Mouse (Mus musculus) gastrocnemius, adult 8-10 months (tissue): ENCODE measurements around the gene Ctla4. TPM values are rescaled to one million over a fixed set of nuclear protein-coding genes. Genes with fewer than 3 reads are reported as not detected.

Source experiments
- DNase-seq, 2 experiments: peaks; one replicate each; pipeline ENCODE4 v3.0.0; 2022; ENCODE audit warnings: low spot score in 2 of 2
- total RNA-seq, 4 experiments: library from RNA; stranded (reverse); gene quantifications; 2 replicates each; pipeline ENCODE4 v1.2.4; 2022

Ctla4 gene
- not detected for total RNA-seq

- no peak for DNase-seq
Observed at GRCm38 (mm10) chr1:60886981-60887380, at the start of gene Ctla4. Gene Ctla4, plus strand, starts transcription at chr1:60887000.

DNA sequence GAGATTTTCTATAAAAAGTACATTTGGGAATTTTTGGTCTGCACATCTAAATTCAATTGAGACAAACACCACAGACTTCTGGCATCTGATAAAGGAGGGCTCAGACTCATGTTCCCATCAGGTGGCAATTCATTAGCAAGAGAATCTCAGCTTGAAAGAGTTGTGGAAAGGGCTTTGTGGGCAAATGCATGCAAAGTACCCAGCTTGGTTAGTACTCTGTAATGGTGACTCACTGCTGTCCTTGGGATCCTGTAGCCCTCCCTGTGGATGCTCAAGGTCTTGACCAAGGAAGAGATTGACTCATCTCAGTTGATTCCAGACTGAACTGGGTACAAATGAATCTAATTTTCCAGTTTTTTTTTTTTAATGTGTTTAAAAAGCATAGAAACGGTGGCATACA is 47.6 kb upstream of the Ctla4 start:
- no peak for DNase-seq

DNA sequence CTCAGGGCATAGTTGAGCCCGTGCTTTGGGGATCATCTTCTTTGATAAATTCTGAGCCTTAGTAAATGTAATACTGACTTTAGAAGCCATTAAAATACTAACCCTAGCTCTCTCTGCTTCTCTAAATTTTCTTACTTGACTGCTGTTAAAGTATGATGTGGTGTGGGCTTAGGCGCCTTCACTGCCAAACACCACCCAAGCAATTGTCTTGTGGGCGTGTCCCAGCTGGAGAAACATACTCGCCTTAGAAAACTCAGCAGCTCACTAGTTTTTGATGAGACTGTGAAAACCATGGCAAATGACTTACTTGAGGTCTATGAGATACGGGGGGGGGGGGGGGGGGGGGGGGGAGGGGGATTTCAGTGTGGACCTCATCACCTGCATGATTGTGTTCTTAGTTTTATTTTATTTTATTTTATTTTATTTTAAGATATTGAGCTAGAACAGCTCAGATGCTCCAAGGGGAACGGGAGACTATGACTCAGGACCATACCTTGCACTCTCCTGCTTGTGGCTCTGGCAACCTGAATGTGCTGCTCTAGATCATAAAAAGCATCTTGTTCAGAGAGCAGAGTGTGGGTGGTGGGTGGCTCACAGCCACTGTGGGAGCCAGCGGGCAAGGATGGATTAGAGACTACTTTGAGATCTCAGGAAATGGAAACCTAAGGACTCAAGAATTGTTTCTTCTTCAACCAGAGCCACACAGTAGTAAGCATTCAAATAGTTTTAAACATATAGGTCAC is 41.3 kb upstream of the Ctla4 start:
- no peak for DNase-seq

DNA sequence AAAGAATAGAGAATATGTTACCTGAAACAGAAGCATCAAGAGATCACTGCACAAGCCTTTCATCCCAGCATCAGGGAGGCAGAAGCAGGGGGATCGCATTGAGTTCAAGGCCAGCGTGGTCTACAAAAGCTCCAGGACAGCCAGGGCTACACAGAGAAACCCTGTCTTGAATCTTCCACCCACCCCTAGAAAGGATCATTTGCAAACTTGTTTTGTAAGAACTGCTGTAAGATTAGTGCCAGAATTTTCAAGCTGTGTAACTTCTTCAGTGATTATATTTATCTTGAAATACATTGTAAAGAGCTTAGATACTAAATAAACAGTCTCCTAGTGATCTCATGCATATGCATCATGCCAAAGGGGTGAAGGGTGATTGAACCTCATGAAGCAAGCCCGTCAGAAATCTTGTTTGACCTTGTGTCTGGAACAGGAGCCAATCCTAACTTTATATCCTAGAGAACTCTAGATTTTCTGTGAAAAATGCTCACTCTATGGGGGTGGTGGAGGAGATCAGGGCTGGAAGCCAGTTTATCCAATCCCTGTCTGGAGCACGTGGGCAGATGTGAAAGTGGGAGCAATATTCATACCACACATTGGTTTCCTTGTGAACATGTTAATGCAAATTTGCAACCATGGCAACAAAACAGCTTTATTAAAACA is 40.1 kb upstream of the Ctla4 start:
- no peak for DNase-seq

DNA sequence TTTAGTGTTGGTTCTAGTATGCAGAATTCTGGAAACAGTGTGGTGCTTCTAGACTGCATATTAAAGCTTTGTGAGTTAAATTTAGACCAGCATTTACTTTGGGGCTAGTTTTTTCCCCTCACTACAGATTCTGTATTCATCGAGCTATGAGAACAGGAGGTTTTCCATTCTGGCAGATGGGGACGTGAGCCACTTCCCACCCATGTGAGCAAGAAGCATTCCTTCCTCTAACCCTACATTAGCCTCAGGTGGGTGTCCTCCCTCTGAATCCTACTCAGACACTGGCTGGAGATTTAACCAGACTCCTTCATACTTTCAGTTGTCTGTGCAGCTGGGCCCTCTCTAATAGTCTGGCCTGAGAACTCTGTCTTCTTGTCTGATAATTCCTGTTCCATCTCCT is 37.7 kb upstream of the Ctla4 start:
- DNase-seq, result no peak

- no peak for DNase-seq
Observed at GRCm38 (mm10) chr1:60849816-60850215, 37.0 kb upstream of the Ctla4 start.

DNA sequence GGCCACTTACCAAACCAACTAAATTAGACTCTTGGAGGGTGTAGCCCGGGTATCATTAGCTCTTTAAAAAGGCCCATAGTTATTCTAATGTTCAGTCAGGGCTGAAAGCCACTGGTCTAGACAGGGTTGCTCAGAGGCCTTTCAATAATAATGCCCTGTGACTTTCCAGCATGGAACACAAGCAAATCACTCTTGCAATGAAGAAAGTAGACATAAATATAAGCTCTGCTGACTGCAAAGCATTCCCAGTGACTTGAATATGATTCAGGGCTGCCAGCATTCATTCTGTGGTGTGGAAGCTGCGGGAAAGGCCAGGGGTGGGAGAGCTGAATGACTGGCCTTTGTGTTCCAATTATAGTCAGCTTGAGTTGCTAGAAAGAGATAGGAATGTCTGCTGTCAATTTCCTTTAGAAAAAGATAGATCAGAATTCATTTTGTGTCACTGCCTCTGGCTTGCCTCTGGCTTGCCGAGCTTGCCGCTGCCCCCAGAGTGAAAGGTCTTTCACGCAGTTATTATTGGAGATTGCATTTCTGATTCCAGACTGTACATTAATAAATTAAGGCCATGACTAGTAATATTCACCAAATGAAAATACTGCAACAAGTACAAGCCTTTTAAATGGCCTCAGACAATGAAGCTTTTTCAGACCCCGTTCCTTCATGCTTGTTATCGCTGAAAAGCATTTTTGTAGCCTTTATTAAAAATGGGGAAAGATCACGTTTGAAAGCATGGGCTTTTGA is 35.6 kb upstream of the Ctla4 start:
- no peak for DNase-seq

GRCm38 (mm10) chr1:60852075-60852769 is 34.6 kb upstream of the Ctla4 start:
- no peak for DNase-seq

GRCm38 (mm10) chr1:60852770-60853147 is 34.0 kb upstream of the Ctla4 start:
- no peak for DNase-seq

DNA sequence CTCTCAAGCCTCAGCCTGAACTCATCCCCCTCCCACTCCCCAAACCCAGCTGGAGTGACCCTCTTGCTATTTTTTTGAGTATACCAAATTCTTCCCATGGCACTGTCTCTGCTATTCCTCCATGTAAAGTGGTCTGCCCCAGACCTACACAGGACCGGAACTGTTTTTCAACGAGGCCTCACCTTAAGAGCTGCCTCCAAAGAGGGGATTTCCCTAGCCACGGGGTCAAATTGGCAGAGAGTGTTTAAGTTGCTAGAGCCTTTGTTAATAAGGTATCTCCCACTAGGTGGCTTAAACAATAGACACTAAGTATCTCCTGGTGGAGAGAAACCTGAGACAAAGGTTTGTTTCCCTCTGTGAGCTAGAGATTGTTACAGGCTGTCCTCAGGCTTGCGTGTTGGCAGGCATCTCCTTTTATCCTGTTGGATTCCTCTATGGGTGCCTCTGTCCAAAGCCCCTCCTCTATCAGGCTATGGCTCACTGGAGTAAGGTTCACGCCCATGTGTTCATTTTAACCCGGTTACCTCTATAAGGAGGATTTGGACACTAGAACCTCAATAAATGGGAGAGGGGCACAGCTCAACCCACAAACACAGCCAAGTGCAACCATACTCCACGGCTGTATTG is 33.4 kb upstream of the Ctla4 start:
- DNase-seq, result no peak

GRCm38 (mm10) chr1:60853991-60854390 is 32.8 kb upstream of the Ctla4 start:
- DNase-seq, result no peak

GRCm38 (mm10) chr1:60857351-60858220 is 29.2 kb upstream of the Ctla4 start:
- no peak for DNase-seq

DNA sequence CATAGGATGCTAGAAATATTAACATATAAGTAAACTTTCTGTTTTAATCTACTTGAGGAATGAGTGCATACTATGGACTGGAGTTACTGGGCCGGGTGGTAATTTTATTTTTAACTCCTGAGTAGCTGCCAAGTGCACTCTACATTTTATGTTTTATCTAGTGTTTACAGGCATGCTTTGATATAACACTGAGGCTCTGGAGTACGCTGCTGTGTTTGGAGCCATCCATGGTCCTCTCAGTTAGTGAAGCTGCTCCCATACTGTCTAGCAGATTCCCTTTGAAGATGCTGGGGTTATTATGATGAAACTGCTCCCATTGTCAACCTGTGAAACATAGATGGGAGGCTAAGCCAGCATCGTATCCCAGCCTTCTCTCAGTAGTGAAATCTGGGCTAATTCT is 27.6 kb upstream of the Ctla4 start:
- no peak for DNase-seq

- no peak for DNase-seq
Observed at GRCm38 (mm10) chr1:60859842-60860241, 27.0 kb upstream of the Ctla4 start.

DNA sequence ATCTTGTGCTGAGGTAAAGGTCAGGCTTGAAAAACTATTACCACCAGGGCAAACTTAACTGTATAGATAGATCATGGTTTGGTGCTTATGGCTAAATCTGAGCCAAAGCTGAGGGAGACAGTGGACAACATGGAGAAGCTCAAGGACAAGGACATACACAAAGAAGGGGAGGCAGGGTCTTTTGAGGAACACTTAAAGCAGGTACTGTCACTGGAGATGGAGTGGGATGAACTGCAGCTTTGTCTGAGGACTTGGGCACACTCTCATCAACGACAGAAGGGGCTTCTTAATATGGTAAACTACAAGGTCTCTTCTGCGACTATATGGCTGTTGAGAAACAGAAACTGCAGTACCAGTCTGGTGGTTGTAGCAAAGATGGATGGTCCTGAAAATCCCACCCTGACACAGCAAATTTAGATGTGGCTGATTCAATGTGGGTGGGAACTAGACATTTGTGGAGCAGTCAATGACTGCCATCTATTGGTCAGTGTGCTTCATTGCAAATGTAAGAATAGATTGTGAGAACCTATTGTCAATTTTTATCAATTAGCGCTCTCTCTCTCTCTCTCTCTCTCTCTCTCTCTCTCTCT is 26.3 kb upstream of the Ctla4 start:
- no peak for DNase-seq

GRCm38 (mm10) chr1:60860955-60861354 is 25.8 kb upstream of the Ctla4 start:
- DNase-seq, result no peak

DNA sequence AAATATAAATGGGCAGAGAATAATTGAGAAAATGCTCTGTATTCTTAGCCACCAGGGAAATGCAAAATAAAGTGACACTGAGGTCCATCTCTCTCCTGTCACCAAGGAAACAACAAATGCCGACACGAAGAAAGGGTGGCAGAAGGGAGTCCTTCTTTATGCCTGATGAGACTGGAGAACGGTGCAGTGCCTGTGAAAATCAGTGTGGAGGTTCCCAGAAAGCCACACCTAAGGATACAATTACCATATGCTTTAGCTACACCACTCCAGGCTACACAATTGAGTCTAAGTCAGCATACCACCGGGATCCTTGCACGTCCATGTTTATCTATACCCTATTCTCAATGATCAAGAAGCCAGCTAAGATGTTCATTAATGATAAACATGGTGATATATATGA is 25.4 kb upstream of the Ctla4 start:
- no peak for DNase-seq

DNA sequence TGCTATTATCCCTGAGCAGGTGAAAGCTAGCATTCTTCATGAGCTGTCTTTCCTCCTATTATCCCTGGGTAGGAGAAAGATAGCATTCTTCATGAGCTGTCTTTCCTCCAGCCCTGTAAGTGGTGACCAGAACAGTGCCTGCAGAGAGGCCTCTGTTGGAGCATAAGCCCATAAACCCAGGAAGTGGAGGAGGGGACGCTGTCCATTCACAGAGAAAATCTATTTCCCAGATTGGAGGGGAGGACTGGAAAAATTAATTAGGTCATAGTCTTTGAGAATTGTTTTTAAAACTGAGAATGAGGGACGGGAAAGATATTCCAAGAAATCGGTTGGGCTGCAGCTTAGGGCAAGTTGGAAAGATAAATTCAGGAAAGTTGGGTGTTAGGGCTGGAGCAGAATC is 24.3 kb upstream of the Ctla4 start:
- DNase-seq, result no peak

GRCm38 (mm10) chr1:60862951-60863461 is 23.8 kb upstream of the Ctla4 start:
- peak; percentile 17 to 54 for DNase-seq

DNA sequence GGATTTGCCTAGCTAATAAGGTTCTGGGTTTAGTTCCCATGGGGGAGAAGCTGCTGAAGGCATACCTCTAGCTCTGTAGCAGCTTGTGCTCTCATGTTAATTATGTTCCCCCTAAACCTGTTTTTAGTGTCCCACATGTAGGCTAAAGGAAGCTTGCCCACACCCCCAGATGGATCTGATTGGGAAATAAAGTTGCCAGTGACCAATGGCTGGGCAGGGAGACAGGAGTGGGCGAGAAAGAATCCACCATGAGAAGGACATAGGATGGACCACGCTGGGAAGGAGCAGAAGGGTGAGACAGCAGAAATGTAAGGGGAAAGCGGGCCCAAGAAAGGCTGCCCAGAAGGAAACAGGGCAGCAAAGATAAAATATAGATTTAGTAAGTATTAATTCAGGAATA is 23.1 kb upstream of the Ctla4 start:
- no peak for DNase-seq
